Mouse (Mus musculus): ENCODE results near the gene Tescl. TPM values are rescaled to one million over a fixed set of nuclear protein-coding genes. Genes with fewer than 3 reads are reported as not detected.
A peak's percentile ranks its signal among the peaks of the same experiment; 100 is the strongest.

Gene Tescl
- total RNA-seq (2014; rRNA removed; ENCODE audit: low replicate concordance) (not detected in 2 replicates), polyA plus RNA-seq (2015; fragmentation: Nextera tagmentation; extraction: Ambion mirVana) (0.14 TPM in 1 of 2 replicates, not detected in the other)

- H3K9me3 ChIP-seq (replicated peaks; ENCODE audit: control insufficient read depth, low read length), result no peaks in the 10 kb centered on the region
- no peaks in the 10 kb centered on the region for H3K4me1 ChIP-seq (ENCODE audit: control insufficient read depth, insufficient read depth)
- H3K4me3 ChIP-seq (ENCODE audit: low read depth, low read length), result peak within 1 kb of the TSS; percentile 18; the same call in 1 of the 2 replicates
- no peak within 1 kb of the TSS for H3K9ac ChIP-seq (replicated peaks; ENCODE audit: low read depth, low read length)
- no peak within 1 kb of the TSS for H3K27ac ChIP-seq (ENCODE audit: low read depth)
- H3K36me3 ChIP-seq (replicated peaks; ENCODE audit: control insufficient read depth, insufficient read depth, low read length), result no peaks in the 10 kb centered on the region
- TF ChIP-seq EP300 (IDR thresholded peaks at IDR 0.05; ENCODE audit: low read depth) (no peak), CTCF (IDR thresholded peaks at IDR 0.05; ENCODE audit: low read depth) (no peak)
- ATAC-seq (ENCODE audit: insufficient read depth, low read depth), result no peak
- peaks cover 20% of the 10 kb centered on the region for H3K27me3 ChIP-seq (ENCODE audit: control insufficient read depth, insufficient read depth, low read length)
- DNase-seq (ENCODE audit: low spot score), result no peak
- H3K4me2 ChIP-seq (ENCODE audit: low read depth, low read length), result peak within 1 kb of the TSS; percentile 28; the same call in 1 of the 2 replicates
- 32% methylated on average over 49 of the region's 49 CpGs for WGBS
These were observed at the start of gene Tescl for GRCm38 (mm10) chr7:24333304-24333986. Tescl (minus strand) TSS chr7:24333936.

GRCm38 (mm10) chr7:24382730-24383372 is 49.1 kb upstream of the Tescl start:
- no peak for ATAC-seq (ENCODE audit: insufficient read depth, low read depth)
- Histone ChIP-seq H3K9me3 (replicated peaks; ENCODE audit: control insufficient read depth, low read length) (no peaks in the 10 kb centered on the region), H3K27me3 (ENCODE audit: control insufficient read depth, insufficient read depth, low read length) (peaks cover 9% of the 10 kb centered on the region; the same call in 1 of the 2 replicates), H3K9ac (replicated peaks; ENCODE audit: low read depth, low read length) (no peak overlapping the region), H3K4me3 (ENCODE audit: low read depth, low read length) (no peak overlapping the region), H3K27ac (ENCODE audit: low read depth) (no peak overlapping the region), H3K36me3 (replicated peaks; ENCODE audit: control insufficient read depth, insufficient read depth, low read length) (no peaks in the 10 kb centered on the region), H3K4me2 (ENCODE audit: low read depth, low read length) (no peak overlapping the region), H3K4me1 (ENCODE audit: control insufficient read depth, insufficient read depth) (no peaks in the 10 kb centered on the region)
- no peak for TF ChIP-seq EP300 (IDR thresholded peaks at IDR 0.05; ENCODE audit: low read depth)
- TF ChIP-seq CTCF (IDR thresholded peaks at IDR 0.05; ENCODE audit: low read depth), result no peak
- 72% methylated on average over 16 of the region's 16 CpGs for WGBS
- no peak for DNase-seq (ENCODE audit: low spot score)

DNA sequence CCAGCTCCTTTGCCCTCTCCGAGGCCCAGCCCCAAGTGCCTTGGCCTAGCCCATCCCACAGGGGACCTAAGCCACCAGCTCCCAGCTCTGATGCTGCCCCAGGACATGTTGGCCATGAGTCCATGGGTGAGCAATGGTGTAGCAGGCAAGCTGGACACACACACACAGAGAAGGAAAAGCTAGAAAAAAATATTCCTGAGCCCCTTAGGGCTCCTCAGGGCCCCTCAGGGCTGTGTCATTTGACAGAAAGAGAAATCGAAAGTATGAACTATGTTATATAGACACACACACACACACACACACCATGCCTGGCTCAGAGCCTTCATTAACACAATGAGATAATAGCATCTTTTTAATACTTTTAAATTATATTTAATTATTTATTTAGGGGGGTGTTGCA is 46.6 kb upstream of the Tescl start:
- no peak overlapping the region for H3K4me2 ChIP-seq (ENCODE audit: low read depth, low read length)
- no peak overlapping the region for H3K9ac ChIP-seq (replicated peaks; ENCODE audit: low read depth, low read length)
- no peak overlapping the region for H3K4me3 ChIP-seq (ENCODE audit: low read depth, low read length)
- peaks cover 14% of the 10 kb centered on the region; the same call in 1 of the 2 replicates for H3K27me3 ChIP-seq (ENCODE audit: control insufficient read depth, insufficient read depth, low read length)
- H3K4me1 ChIP-seq (ENCODE audit: control insufficient read depth, insufficient read depth), result 0 out of 2 replicates have a peak, but pooled peaks cover 7% of the 10 kb centered on the region
- DNase-seq (ENCODE audit: low spot score) (no peak), ATAC-seq (ENCODE audit: insufficient read depth, low read depth) (no peak)
- no peaks in the 10 kb centered on the region for H3K36me3 ChIP-seq (replicated peaks; ENCODE audit: control insufficient read depth, insufficient read depth, low read length)
- H3K27ac ChIP-seq (ENCODE audit: low read depth), result no peak overlapping the region
- H3K9me3 ChIP-seq (replicated peaks; ENCODE audit: control insufficient read depth, low read length), result no peaks in the 10 kb centered on the region
- TF ChIP-seq EP300 (IDR thresholded peaks at IDR 0.05; ENCODE audit: low read depth) (no peak), CTCF (IDR thresholded peaks at IDR 0.05; ENCODE audit: low read depth) (no peak)
- WGBS, result 60% methylated on average over 2 of the region's 2 CpGs

DNA sequence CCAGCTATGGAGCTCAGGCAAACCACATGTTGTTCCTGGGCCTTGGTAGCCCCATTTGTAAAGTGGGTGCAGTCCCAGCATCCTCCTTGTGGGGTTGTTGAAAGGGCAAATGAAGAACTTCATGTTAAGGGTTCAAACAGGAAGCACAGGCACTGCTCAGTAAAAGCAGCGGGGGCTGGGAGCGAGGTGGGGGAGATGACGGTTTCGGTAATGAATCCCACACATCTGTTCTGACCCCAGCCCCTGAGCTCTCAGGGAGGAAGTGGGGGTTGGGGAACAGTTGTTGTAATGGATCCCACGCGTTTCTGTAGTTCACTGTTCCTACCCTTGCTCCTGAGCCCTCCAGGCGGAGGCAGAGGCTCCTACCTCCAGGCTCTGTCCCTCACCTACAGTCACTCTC is 46.2 kb upstream of the Tescl start:
- 48% methylated on average over 7 of the region's 7 CpGs for WGBS
- H3K9me3 ChIP-seq (replicated peaks; ENCODE audit: control insufficient read depth, low read length), result no peaks in the 10 kb centered on the region
- TF ChIP-seq EP300 (IDR thresholded peaks at IDR 0.05; ENCODE audit: low read depth), result no peak
- no peaks in the 10 kb centered on the region for H3K36me3 ChIP-seq (replicated peaks; ENCODE audit: control insufficient read depth, insufficient read depth, low read length)
- H3K27ac ChIP-seq (ENCODE audit: low read depth), result no peak overlapping the region
- DNase-seq (ENCODE audit: low spot score), result no peak
- H3K4me3 ChIP-seq (ENCODE audit: low read depth, low read length), result no peak overlapping the region
- ATAC-seq (ENCODE audit: insufficient read depth, low read depth), result no peak
- no peak overlapping the region for H3K9ac ChIP-seq (replicated peaks; ENCODE audit: low read depth, low read length)
- H3K4me2 ChIP-seq (ENCODE audit: low read depth, low read length), result no peak overlapping the region
- H3K4me1 ChIP-seq (ENCODE audit: control insufficient read depth, insufficient read depth), result 0 out of 2 replicates have a peak, but pooled peaks cover 7% of the 10 kb centered on the region
- H3K27me3 ChIP-seq (ENCODE audit: control insufficient read depth, insufficient read depth, low read length), result peaks cover 14% of the 10 kb centered on the region; the same call in 1 of the 2 replicates

- H3K27me3 ChIP-seq (ENCODE audit: control insufficient read depth, insufficient read depth, low read length), result 0 out of 2 replicates have a peak, but pooled peaks cover 5% of the 10 kb centered on the region
- TF ChIP-seq EP300 (IDR thresholded peaks at IDR 0.05; ENCODE audit: low read depth) (no peak), CTCF (IDR thresholded peaks at IDR 0.05; ENCODE audit: low read depth) (no peak)
- no peak overlapping the region for H3K4me2 ChIP-seq (ENCODE audit: low read depth, low read length)
- H3K4me3 ChIP-seq (ENCODE audit: low read depth, low read length), result no peak overlapping the region
- H3K9ac ChIP-seq (replicated peaks; ENCODE audit: low read depth, low read length), result no peak overlapping the region
- no peaks in the 10 kb centered on the region for H3K36me3 ChIP-seq (replicated peaks; ENCODE audit: control insufficient read depth, insufficient read depth, low read length)
- H3K27ac ChIP-seq (ENCODE audit: low read depth), result no peak overlapping the region; the same call in 1 of the 2 replicates
- DNase-seq (ENCODE audit: low spot score) (no peak), ATAC-seq (ENCODE audit: insufficient read depth, low read depth) (no peak)
- WGBS, result 68% methylated on average over 10 of the region's 10 CpGs
- 0 out of 2 replicates have a peak, but pooled peaks cover 11% of the 10 kb centered on the region for H3K4me1 ChIP-seq (ENCODE audit: control insufficient read depth, insufficient read depth)
- no peaks in the 10 kb centered on the region for H3K9me3 ChIP-seq (replicated peaks; ENCODE audit: control insufficient read depth, low read length)
These were observed 44.4 kb upstream of the Tescl start for GRCm38 (mm10) chr7:24378049-24378701.
